Mouse (Mus musculus) thymus, adult 2 months (tissue): ENCODE results near the gene Ppm1f.

ENCODE experiments used
- CTCF ChIP-seq: fragments of 200-500 bp; IDR thresholded peaks from 2 replicates; pipeline ENCODE4 v1.5.1; 2012; ENCODE audit warnings: mild to moderate bottlenecking, control low read depth, low read length, moderate library complexity, borderline replicate concordance; ENCODE audit not compliant: control insufficient read depth, poor library complexity, insufficient read depth; ENCODE audit errors: extremely low read depth
- POLR2A ChIP-seq: fragments of 200-500 bp; IDR thresholded peaks from 2 replicates; pipeline ENCODE4 v1.6.1; 2012; ENCODE audit warnings: mild to moderate bottlenecking, low read length, control low read depth, moderate library complexity; ENCODE audit not compliant: control insufficient read depth, poor library complexity, insufficient read depth; ENCODE audit errors: extremely low read depth

DNA sequence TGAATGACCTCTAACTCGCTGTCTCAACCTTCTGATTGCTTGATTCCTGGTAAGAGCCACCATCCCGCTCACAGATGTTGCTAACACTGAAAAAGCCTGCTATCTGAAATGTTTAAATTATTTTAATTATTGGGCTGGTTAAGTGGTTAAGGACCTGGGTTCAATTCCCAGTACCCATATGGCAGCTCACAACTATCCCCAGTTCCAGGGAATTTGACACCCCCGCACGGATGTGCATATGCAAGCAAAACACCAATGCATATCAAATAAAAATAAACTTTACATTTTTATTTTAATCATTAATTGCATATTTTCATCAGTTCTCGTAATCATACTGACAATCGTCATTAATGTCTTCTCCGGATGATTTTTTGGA is 26.0 kb upstream of the Ppm1f start:
- TF ChIP-seq CTCF (no peak), POLR2A (no peak)
